Mouse (Mus musculus): ENCODE measurements at regions not wholly inside any gene's neighbourhood (a gene's known extent, or its start where the extent isn't known, plus 50 kb on each side); places are given as distances from the start of the nearest gene placed in this dataset.

DNA sequence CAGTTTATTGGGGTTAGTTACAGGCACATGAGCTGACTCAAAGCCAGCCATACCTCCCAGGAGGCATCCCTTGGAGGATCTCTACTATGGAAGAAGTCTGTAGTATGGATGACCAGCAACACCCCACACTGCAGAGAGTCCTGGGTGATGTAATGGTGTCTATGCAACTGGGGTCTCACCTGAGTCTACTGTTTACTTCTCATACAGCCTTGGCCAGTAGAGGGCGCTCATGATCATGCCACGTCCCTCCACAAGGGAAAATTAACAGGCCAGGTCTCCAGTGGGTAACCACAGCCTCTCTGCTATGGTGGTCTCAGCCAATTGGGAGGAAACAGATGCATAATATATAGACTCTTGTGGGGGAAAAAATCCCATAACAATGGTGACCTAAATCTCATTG, 111.7 kb downstream of the Cdh26 start:
- Histone ChIP-seq H3K36me3 (ENCODE audit: control insufficient read depth, insufficient read depth, low read length) (no peaks in the 10 kb centered on the region), H3K4me2 (ENCODE audit: low read depth, low read length) (no peak overlapping the region), H3K27ac (ENCODE audit: low read length) (no peak overlapping the region), H3K4me1 (ENCODE audit: control insufficient read depth, insufficient read depth, low read length) (no peaks in the 10 kb centered on the region), H3K27me3 (ENCODE audit: control insufficient read depth, insufficient read depth, low read length) (no peaks in the 10 kb centered on the region), H3K4me3 (replicated peaks; ENCODE audit: low read length) (no peak overlapping the region), H3K9ac (ENCODE audit: low read length) (no peak overlapping the region), H3K9me3 (replicated peaks; ENCODE audit: control insufficient read depth, low read length) (no peaks in the 10 kb centered on the region)
- no peak for ATAC-seq (ENCODE audit: insufficient read depth, low FRiP score)
- WGBS, result 14% methylated on average over 2 of the region's 2 CpGs

DNA sequence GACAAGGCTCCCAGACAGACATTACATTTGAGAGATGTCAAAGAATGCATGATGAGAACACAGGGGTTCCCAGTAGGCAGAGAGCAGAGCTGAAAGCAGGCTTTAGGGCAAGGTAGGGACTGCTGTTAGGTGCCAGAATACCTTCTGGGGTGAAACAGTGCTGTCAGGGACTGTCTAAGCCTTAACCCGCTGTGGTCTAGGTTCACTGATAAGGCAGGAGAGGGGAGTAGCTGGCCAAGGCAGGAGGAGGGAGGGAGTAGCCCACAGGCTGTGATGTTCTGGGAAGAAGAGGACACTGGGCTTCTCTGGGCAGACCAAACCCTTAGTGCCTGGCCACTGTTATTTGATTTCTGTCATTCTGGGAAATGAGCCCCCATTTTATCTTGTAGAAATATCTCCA, 114.1 kb downstream of the Cdh26 start:
- no peak overlapping the region for H3K4me3 ChIP-seq (replicated peaks; ENCODE audit: low read length)
- no peak overlapping the region for H3K27ac ChIP-seq (ENCODE audit: low read length)
- H3K9me3 ChIP-seq (replicated peaks; ENCODE audit: control insufficient read depth, low read length), result no peaks in the 10 kb centered on the region
- no peak overlapping the region for H3K9ac ChIP-seq (ENCODE audit: low read length)
- ATAC-seq (ENCODE audit: insufficient read depth, low FRiP score), result no peak
- no peaks in the 10 kb centered on the region for H3K4me1 ChIP-seq (ENCODE audit: control insufficient read depth, insufficient read depth, low read length)
- H3K27me3 ChIP-seq (ENCODE audit: control insufficient read depth, insufficient read depth, low read length), result no peaks in the 10 kb centered on the region
- H3K4me2 ChIP-seq (ENCODE audit: low read depth, low read length), result no peak overlapping the region
- WGBS, result 61% methylated on average over 1 of the region's 1 CpGs
- no peaks in the 10 kb centered on the region for H3K36me3 ChIP-seq (ENCODE audit: control insufficient read depth, insufficient read depth, low read length)

DNA sequence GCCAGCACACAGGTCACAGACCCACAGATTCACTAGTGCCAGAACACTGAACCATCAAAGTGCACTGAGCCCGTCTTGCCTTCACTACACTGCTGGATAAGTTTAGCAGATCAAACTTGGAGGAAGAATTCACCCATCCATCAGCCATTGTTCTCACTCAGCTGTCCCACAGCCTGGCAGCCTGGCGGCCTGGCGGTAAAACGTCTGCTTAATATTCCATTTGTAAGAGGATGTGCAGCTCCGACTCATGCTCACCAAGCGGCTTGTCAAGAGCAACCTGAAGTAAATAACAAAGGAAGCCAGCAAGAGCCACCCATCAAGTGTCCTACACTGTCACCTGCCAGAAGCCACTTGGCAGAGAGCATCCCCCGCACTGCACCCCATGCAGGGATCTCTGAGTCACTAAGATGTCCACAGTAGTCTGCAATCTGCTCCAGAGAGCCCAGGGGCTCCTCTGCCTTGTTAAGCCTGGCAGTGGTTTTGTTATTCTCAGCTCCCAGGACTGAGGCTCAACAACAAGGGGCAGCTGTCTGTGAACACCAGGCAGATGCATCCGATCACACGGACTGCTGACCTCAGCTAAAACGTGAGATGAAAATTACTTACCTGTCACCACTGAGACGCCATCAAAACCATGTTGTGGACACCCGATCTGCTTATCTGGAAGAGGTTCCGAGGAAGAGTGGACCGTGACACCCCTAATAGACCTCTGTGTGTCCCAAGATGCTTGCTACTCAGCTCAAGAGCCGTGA, 115.4 kb downstream of the Cdh26 start:
- H3K4me2 ChIP-seq (ENCODE audit: low read depth, low read length), result no peak overlapping the region
- H3K9me3 ChIP-seq (replicated peaks; ENCODE audit: control insufficient read depth, low read length), result no peaks in the 10 kb centered on the region
- WGBS, result 74% methylated on average over 15 of the region's 15 CpGs
- H3K36me3 ChIP-seq (ENCODE audit: control insufficient read depth, insufficient read depth, low read length), result no peaks in the 10 kb centered on the region
- no peak overlapping the region for H3K9ac ChIP-seq (ENCODE audit: low read length)
- no peak overlapping the region for H3K4me3 ChIP-seq (replicated peaks; ENCODE audit: low read length)
- ATAC-seq (ENCODE audit: insufficient read depth, low FRiP score), result no peak
- H3K4me1 ChIP-seq (ENCODE audit: control insufficient read depth, insufficient read depth, low read length), result no peaks in the 10 kb centered on the region
- no peaks in the 10 kb centered on the region for H3K27me3 ChIP-seq (ENCODE audit: control insufficient read depth, insufficient read depth, low read length)
- no peak overlapping the region for H3K27ac ChIP-seq (ENCODE audit: low read length)

DNA sequence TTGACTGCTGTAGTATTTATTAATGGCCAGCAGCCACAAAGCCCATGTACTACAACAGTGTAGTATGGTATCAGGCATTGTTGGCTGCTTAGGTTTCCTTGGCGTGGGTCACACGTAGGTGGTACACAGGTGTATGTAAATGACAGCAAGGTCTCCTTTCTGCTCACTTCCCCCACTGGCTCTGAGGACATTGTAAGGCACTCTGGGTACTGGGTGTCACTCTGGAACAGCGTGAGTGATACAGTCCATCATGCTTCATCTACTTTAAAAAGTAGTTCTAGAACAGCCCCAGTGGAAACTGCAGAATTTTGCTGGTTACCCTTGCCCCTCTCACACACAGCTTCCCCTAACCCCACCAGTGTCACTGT, 116.0 kb downstream of the Cdh26 start:
- Histone ChIP-seq H3K4me3 (replicated peaks; ENCODE audit: low read length) (no peak overlapping the region), H3K27me3 (ENCODE audit: control insufficient read depth, insufficient read depth, low read length) (no peaks in the 10 kb centered on the region), H3K9me3 (replicated peaks; ENCODE audit: control insufficient read depth, low read length) (no peaks in the 10 kb centered on the region), H3K4me2 (ENCODE audit: low read depth, low read length) (no peak overlapping the region), H3K27ac (ENCODE audit: low read length) (no peak overlapping the region), H3K9ac (ENCODE audit: low read length) (no peak overlapping the region), H3K4me1 (ENCODE audit: control insufficient read depth, insufficient read depth, low read length) (no peaks in the 10 kb centered on the region), H3K36me3 (ENCODE audit: control insufficient read depth, insufficient read depth, low read length) (no peaks in the 10 kb centered on the region)
- ATAC-seq (ENCODE audit: insufficient read depth, low FRiP score), result no peak
- WGBS, result 86% methylated on average over 3 of the region's 3 CpGs

DNA sequence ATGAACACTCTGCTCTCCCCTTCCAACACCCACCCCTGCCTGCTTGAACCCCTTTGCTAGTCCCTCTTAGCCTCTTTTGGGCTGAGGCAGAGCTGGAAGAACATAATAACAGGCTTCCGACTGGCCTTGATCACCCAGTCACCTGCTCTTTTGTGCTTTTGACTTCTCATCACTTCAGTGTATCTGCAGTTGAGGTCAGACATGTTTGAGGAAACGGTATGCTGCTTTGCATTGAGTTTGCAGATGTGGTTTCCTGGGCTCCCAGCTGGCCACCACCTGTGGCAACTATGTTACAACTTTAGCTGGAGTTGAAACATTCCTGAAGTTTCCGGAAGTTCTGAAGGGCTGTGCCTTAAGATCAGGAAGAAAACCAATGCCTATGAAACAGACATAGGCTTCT, 116.6 kb downstream of the Cdh26 start:
- no peaks in the 10 kb centered on the region for H3K36me3 ChIP-seq (ENCODE audit: control insufficient read depth, insufficient read depth, low read length)
- 47% methylated on average over 3 of the region's 3 CpGs for WGBS
- no peaks in the 10 kb centered on the region for H3K4me1 ChIP-seq (ENCODE audit: control insufficient read depth, insufficient read depth, low read length)
- no peaks in the 10 kb centered on the region for H3K9me3 ChIP-seq (replicated peaks; ENCODE audit: control insufficient read depth, low read length)
- ATAC-seq (ENCODE audit: insufficient read depth, low FRiP score), result no peak
- no peak overlapping the region for H3K4me2 ChIP-seq (ENCODE audit: low read depth, low read length)
- no peaks in the 10 kb centered on the region for H3K27me3 ChIP-seq (ENCODE audit: control insufficient read depth, insufficient read depth, low read length)
- no peak overlapping the region for H3K27ac ChIP-seq (ENCODE audit: low read length)
- no peak overlapping the region for H3K4me3 ChIP-seq (replicated peaks; ENCODE audit: low read length)
- H3K9ac ChIP-seq (ENCODE audit: low read length), result no peak overlapping the region

DNA sequence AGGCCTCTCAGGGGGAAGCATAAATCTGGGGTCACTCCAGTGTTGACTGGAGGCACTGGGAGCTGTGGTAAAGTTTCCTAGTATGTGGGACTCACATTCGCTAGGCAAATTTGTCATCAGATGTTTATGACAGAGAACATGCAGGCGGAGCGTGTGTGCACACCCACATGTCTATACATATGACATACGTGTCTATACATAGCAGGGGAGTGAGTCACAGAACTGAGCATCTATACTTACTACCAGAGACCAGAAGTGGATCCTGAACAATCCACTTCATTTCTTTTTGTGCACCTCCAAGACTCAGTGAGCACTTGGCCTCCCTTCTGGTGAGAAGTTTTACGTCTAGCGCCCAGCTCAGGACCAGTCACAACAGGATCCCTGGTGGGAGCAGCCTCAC, 118.6 kb downstream of the Cdh26 start:
- no peak for ATAC-seq (ENCODE audit: insufficient read depth, low FRiP score)
- H3K4me2 ChIP-seq (ENCODE audit: low read depth, low read length), result no peak overlapping the region
- WGBS, result 82% methylated on average over 6 of the region's 6 CpGs

DNA sequence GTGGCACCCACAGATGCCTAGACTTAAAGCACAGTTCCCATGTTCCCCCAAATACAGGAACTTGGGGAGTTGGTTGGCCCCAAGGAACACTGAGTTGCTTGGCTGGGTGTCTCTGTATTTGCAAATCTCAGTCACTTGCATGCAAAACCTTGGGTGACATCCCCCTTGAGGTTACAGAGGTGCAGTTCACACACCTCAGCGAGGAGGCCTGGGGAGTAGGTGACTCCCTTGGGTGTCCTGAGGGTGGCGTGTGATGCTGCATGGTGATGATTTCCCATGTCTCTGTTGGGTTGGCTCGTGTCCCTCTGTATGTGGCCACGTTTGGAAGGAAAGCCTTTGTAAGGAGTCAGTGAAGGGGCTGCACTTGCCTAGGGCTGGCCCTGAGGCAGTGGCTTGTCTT, 123.4 kb downstream of the Cdh26 start:
- Histone ChIP-seq H3K36me3 (ENCODE audit: control insufficient read depth, insufficient read depth, low read length) (no peaks in the 10 kb centered on the region), H3K4me2 (ENCODE audit: low read depth, low read length) (no peak overlapping the region), H3K9ac (ENCODE audit: low read length) (no peak overlapping the region), H3K9me3 (replicated peaks; ENCODE audit: control insufficient read depth, low read length) (no peaks in the 10 kb centered on the region), H3K4me3 (replicated peaks; ENCODE audit: low read length) (no peak overlapping the region), H3K27ac (ENCODE audit: low read length) (no peak overlapping the region), H3K27me3 (ENCODE audit: control insufficient read depth, insufficient read depth, low read length) (no peaks in the 10 kb centered on the region), H3K4me1 (ENCODE audit: control insufficient read depth, insufficient read depth, low read length) (no peaks in the 10 kb centered on the region)
- 79% methylated on average over 4 of the region's 4 CpGs for WGBS
- ATAC-seq (ENCODE audit: insufficient read depth, low FRiP score), result no peak

More for the DNA sequence above, 118.6 kb downstream of the Cdh26 start:
- Histone ChIP-seq H3K9ac (ENCODE audit: low read length) (no peak overlapping the region), H3K4me1 (ENCODE audit: control insufficient read depth, insufficient read depth, low read length) (no peaks in the 10 kb centered on the region), H3K36me3 (ENCODE audit: control insufficient read depth, insufficient read depth, low read length) (no peaks in the 10 kb centered on the region), H3K27ac (ENCODE audit: low read length) (no peak overlapping the region), H3K27me3 (ENCODE audit: control insufficient read depth, insufficient read depth, low read length) (no peaks in the 10 kb centered on the region), H3K4me3 (replicated peaks; ENCODE audit: low read length) (no peak overlapping the region), H3K9me3 (replicated peaks; ENCODE audit: control insufficient read depth, low read length) (no peaks in the 10 kb centered on the region)

DNA sequence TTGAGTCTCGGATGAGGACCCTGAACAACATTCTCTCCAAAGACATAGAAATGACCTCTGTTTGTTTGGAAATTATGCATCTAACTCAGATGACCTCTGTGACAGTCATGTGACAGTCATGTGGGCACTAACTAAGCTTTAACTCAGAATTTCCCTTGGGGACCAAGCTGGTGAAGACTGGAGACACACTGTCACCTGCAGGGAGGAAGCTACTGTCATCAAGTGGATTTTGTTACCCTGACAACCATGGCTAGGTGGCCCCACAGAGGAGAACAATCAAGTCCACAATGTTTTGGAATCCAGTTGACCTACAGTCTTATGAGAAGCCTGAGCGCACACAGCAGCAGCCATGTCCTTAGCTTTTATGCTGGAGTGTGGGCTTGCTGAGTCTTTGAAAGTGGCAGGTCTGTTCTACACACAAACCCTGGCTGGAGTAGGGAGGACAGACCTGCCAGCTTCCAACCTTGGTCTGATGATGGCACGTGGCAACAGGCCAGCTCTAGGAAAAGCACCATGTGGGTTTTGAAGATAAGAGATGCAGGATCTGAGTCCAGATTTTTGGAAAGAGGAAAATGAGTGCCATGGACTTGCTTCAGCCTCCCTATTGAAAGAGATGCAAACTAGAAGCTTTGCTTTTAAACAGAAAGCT, 125.5 kb downstream of the Cdh26 start:
- no peak overlapping the region for H3K9ac ChIP-seq (ENCODE audit: low read length)
- H3K4me1 ChIP-seq (ENCODE audit: control insufficient read depth, insufficient read depth, low read length), result no peaks in the 10 kb centered on the region
- no peaks in the 10 kb centered on the region for H3K36me3 ChIP-seq (ENCODE audit: control insufficient read depth, insufficient read depth, low read length)
- ATAC-seq (ENCODE audit: insufficient read depth, low FRiP score), result no peak
- WGBS, result 82% methylated on average over 3 of the region's 3 CpGs
- H3K4me3 ChIP-seq (replicated peaks; ENCODE audit: low read length), result no peak overlapping the region
- no peak overlapping the region for H3K27ac ChIP-seq (ENCODE audit: low read length)
- no peaks in the 10 kb centered on the region for H3K9me3 ChIP-seq (replicated peaks; ENCODE audit: control insufficient read depth, low read length)
- no peaks in the 10 kb centered on the region for H3K27me3 ChIP-seq (ENCODE audit: control insufficient read depth, insufficient read depth, low read length)
- no peak overlapping the region for H3K4me2 ChIP-seq (ENCODE audit: low read depth, low read length)

DNA sequence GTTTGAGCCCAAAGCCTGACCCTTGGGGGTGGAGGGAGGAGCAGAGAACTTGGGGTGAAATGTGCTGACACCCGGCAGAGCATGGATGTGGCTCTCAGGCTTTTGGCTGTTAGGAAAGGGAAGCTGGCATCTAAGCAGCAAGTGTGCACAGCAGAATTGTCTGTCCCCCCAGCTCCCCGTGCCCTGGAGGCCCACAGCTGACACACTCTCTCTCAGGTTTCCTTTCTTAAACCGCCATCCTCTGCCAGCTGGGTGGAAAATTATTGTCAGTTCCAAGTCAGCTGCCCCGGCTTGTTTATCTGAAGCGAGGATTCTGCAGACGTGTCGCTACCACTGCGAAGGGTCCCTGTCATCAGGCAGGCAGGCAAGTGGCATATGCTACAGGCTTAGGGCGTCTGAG, 127.6 kb downstream of the Cdh26 start:
- H3K4me2 ChIP-seq (ENCODE audit: low read depth, low read length), result no peak overlapping the region
- no peak overlapping the region for H3K4me3 ChIP-seq (replicated peaks; ENCODE audit: low read length)
- WGBS, result 61% methylated on average over 9 of the region's 9 CpGs
- no peak for ATAC-seq (ENCODE audit: insufficient read depth, low FRiP score)
- no peak overlapping the region for H3K27ac ChIP-seq (ENCODE audit: low read length)
- no peaks in the 10 kb centered on the region for H3K27me3 ChIP-seq (ENCODE audit: control insufficient read depth, insufficient read depth, low read length)
- H3K36me3 ChIP-seq (ENCODE audit: control insufficient read depth, insufficient read depth, low read length), result no peaks in the 10 kb centered on the region
- H3K4me1 ChIP-seq (ENCODE audit: control insufficient read depth, insufficient read depth, low read length), result no peaks in the 10 kb centered on the region
- H3K9me3 ChIP-seq (replicated peaks; ENCODE audit: control insufficient read depth, low read length), result no peaks in the 10 kb centered on the region
- no peak overlapping the region for H3K9ac ChIP-seq (ENCODE audit: low read length)

Data from stomach, embryonic 16.5 days (tissue).